Mouse (Mus musculus) olfactory bulb, adult 2 months (tissue): ENCODE measurements around the gene Cd101.

ENCODE experiments used
- CTCF ChIP-seq: fragments of 200-500 bp; IDR thresholded peaks from 2 replicates; pipeline ENCODE4 v1.5.1; 2012; ENCODE audit warnings: low read depth, mild to moderate bottlenecking, low read length, moderate library complexity; ENCODE audit not compliant: insufficient read depth
- POLR2A ChIP-seq: fragments of 200-500 bp; IDR thresholded peaks from 2 replicates; pipeline ENCODE4 v1.6.1; 2012; ENCODE audit warnings: mild to moderate bottlenecking, low read depth, low read length, moderate library complexity; ENCODE audit not compliant: insufficient read depth

DNA sequence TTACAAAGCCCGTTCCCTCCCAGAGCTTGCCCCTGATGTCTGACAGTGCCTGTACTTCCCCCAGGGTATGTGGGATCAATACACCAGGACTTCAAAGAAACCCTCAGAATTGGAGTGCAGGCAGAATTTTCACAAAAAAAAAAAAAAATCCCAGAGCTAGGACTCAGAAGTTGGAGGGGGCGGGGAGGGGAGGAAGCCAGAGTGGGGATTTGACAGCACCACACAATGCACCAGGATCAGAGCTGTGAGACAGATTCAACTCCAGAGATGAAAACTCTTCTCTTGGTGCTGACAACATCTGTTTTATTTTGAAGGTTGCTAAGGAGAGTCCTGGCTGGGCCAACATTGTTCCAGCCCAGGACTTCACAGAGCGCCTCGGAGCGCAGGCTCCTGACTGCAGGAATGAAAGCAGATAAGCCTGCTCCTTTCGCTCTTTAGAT lies 41.5 kb upstream of the Cd101 start:
- TF ChIP-seq CTCF (no peak), POLR2A (no peak)
